In genomic region chr1:73399178-73399577, GRCm38 (mm10) we compare ENCODE assay signal across 17 mouse cellular contexts.
DNase-seq lines count a peak whose midpoint lies in the region; ATAC-seq and TF ChIP-seq lines count a peak whose summit lies in the region.
"Had no signal": no experiment of that assay in that cellular context is flagged by ENCODE, and none has a peak within 500 bp of the region (broad histone marks: within the 10 kb centered on the region; RNA-seq: fewer than 3 reads in every experiment).

No protein-coding gene starts in this region.

- no peak overlapping the region for H3K4me2 ChIP-seq in intestine, embryonic 14.5 days (ENCODE audit: low read length)
- no peak overlapping the region for H3K4me2 ChIP-seq in intestine, postnatal 0 days (replicated peaks; ENCODE audit: low read depth)
- H3K4me2 ChIP-seq in lung, embryonic 16.5 days (ENCODE audit: low read depth, low read length), result no peak overlapping the region
- H3K4me2 ChIP-seq: heart, embryonic 12.5 days; limb, embryonic 15.5 days; midbrain, embryonic 12.5 days; neural tube, embryonic 15.5 days had no signal

- WGBS in intestine, embryonic 14.5 days, result 18% methylated on average over 3 of the region's 3 CpGs
- WGBS in intestine, postnatal 0 days, result 49% methylated on average over 3 of the region's 3 CpGs
- WGBS in lung, embryonic 16.5 days, result 14% methylated on average over 3 of the region's 3 CpGs
- 39% methylated on average over 3 of the region's 3 CpGs for WGBS in lung, adult 2 months

- H3K27ac ChIP-seq in intestine, embryonic 14.5 days (ENCODE audit: low read depth), result peak overlapping the region; percentile 51
- H3K27ac ChIP-seq in intestine, postnatal 0 days (ENCODE audit: low read depth, low read length), result no peak overlapping the region
- 0 out of 2 replicates have a peak overlapping the region, but pooled peaks have one; percentile 36 for H3K27ac ChIP-seq in lung, embryonic 16.5 days (ENCODE audit: low read length)
- H3K27ac ChIP-seq: hindbrain, embryonic 10.5 days; limb, embryonic 15.5 days; midbrain, embryonic 12.5 days; neural tube, embryonic 15.5 days had no signal

- no peaks in the 10 kb centered on the region for H3K36me3 ChIP-seq in intestine, embryonic 14.5 days (ENCODE audit: control insufficient read depth, insufficient read depth, low read length)
- H3K36me3 ChIP-seq in intestine, postnatal 0 days (ENCODE audit: control insufficient read depth, insufficient read depth), result no peaks in the 10 kb centered on the region
- no peaks in the 10 kb centered on the region for H3K36me3 ChIP-seq in lung, embryonic 16.5 days (ENCODE audit: control insufficient read depth, insufficient read depth, low read length)
- H3K36me3 ChIP-seq: heart, embryonic 12.5 days; hindbrain, embryonic 10.5 days; limb, embryonic 15.5 days; midbrain, embryonic 12.5 days; neural tube, embryonic 15.5 days had no signal

- DNase-seq in intestine, embryonic 14.5 days (ENCODE audit: low spot score), result no peak
- DNase-seq in lung, adult 2 months, result no peak
- DNase-seq in lung, postnatal 10 days, result peak; percentile 13
- DNase-seq in thymus, postnatal 14 days, result no peak
- DNase-seq in cerebellum, adult 11 months, result no peak
- DNase-seq: cerebellum, adult 18-20 months; forebrain, postnatal 0 days; kidney, adult 18-20 months; liver, postnatal 0 days; thymus, postnatal 36 days had no signal

- TF ChIP-seq POLR2A in lung, adult 2 months (IDR thresholded peaks at IDR 0.05; ENCODE audit: borderline replicate concordance, extremely low read depth, low read depth, low read length), result no peak

- H3K4me3 ChIP-seq in intestine, embryonic 14.5 days (ENCODE audit: low read depth, low read length), result no peak overlapping the region
- H3K4me3 ChIP-seq in intestine, postnatal 0 days (ENCODE audit: low read depth, low read length), result no peak overlapping the region
- no peak overlapping the region for H3K4me3 ChIP-seq in lung, embryonic 16.5 days (ENCODE audit: low read length)
- H3K4me3 ChIP-seq in lung, adult 2 months (replicated peaks; ENCODE audit: extremely low read depth, low read depth, low read length), result no peak overlapping the region
- H3K4me3 ChIP-seq: heart, embryonic 12.5 days; hindbrain, embryonic 10.5 days; limb, embryonic 15.5 days; midbrain, embryonic 12.5 days; neural tube, embryonic 15.5 days had no signal

- H3K9me3 ChIP-seq in intestine, embryonic 14.5 days (ENCODE audit: control insufficient read depth, low read length), result no peaks in the 10 kb centered on the region
- H3K9me3 ChIP-seq in intestine, postnatal 0 days (ENCODE audit: control insufficient read depth), result no peaks in the 10 kb centered on the region
- H3K9me3 ChIP-seq in lung, embryonic 16.5 days (ENCODE audit: control insufficient read depth, low read length), result no peaks in the 10 kb centered on the region
- H3K9me3 ChIP-seq: heart, embryonic 12.5 days; hindbrain, embryonic 10.5 days; limb, embryonic 15.5 days; midbrain, embryonic 12.5 days; neural tube, embryonic 15.5 days had no signal

- H3K27me3 ChIP-seq in intestine, embryonic 14.5 days (replicated peaks; ENCODE audit: control insufficient read depth, insufficient read depth, low read length), result no peaks in the 10 kb centered on the region
- no peaks in the 10 kb centered on the region for H3K27me3 ChIP-seq in intestine, postnatal 0 days (replicated peaks; ENCODE audit: control insufficient read depth, insufficient read depth, low read length)
- no peaks in the 10 kb centered on the region for H3K27me3 ChIP-seq in lung, embryonic 16.5 days (ENCODE audit: control insufficient read depth, insufficient read depth, low read depth, low read length)
- H3K27me3 ChIP-seq: heart, embryonic 12.5 days; limb, embryonic 15.5 days; midbrain, embryonic 12.5 days; neural tube, embryonic 15.5 days had no signal

- TF ChIP-seq CTCF in intestine, postnatal 0 days (IDR thresholded peaks at IDR 0.05; ENCODE audit: low read depth), result no peak
- no peak for TF ChIP-seq CTCF in lung, adult 2 months (IDR thresholded peaks at IDR 0.05; ENCODE audit: insufficient read depth, low read length)

- H3K9ac ChIP-seq in intestine, embryonic 14.5 days (ENCODE audit: low read length), result no peak overlapping the region
- H3K9ac ChIP-seq in intestine, postnatal 0 days (ENCODE audit: low read depth, low read length), result no peak overlapping the region
- no peak overlapping the region for H3K9ac ChIP-seq in lung, embryonic 16.5 days (ENCODE audit: low read length)
- H3K9ac ChIP-seq: forebrain, postnatal 0 days; heart, embryonic 12.5 days; limb, embryonic 15.5 days; liver, postnatal 0 days; midbrain, embryonic 12.5 days; neural tube, embryonic 15.5 days had no signal

- H3K4me1 ChIP-seq in intestine, embryonic 14.5 days (replicated peaks; ENCODE audit: control insufficient read depth, insufficient read depth, low read length), result peaks cover 10% of the 10 kb centered on the region
- H3K4me1 ChIP-seq in intestine, postnatal 0 days (replicated peaks; ENCODE audit: control insufficient read depth, insufficient read depth, low read length), result no peaks in the 10 kb centered on the region
- peaks cover 12% of the 10 kb centered on the region for H3K4me1 ChIP-seq in lung, embryonic 16.5 days (replicated peaks; ENCODE audit: control insufficient read depth, insufficient read depth, low read length)
- H3K4me1 ChIP-seq in lung, adult 2 months (ENCODE audit: control insufficient read depth, insufficient read depth, low read length), result no peaks in the 10 kb centered on the region
- H3K4me1 ChIP-seq: heart, embryonic 12.5 days; hindbrain, embryonic 10.5 days; midbrain, embryonic 12.5 days; neural tube, embryonic 15.5 days had no signal

- ATAC-seq in intestine, embryonic 14.5 days (replicated peaks; ENCODE audit: low FRiP score, low TSS enrichment, low read depth), result 0 out of 2 replicates have a peak, but pooled peaks have one; percentile 50
- ATAC-seq in intestine, postnatal 0 days, result no peak
- ATAC-seq in lung, embryonic 16.5 days (ENCODE audit: low read depth), result peak; percentile 91
- ATAC-seq: forebrain, postnatal 0 days; liver, postnatal 0 days had no signal
